Mouse (Mus musculus): ENCODE results near the gene Mospd3. TPM values are rescaled to one million over a fixed set of nuclear protein-coding genes. Genes with fewer than 3 reads are reported as not detected.
A peak's percentile ranks its signal among the peaks of the same experiment; 100 is the strongest.

Mospd3 gene
- polyA plus RNA-seq, 1 experiment from 2014 or later, result 16.4 TPM

- Histone ChIP-seq H3K9ac (no peak overlapping the region), H3K27me3 (replicated peaks) (peaks cover 62% of the 10 kb centered on the region), H3K36me3 (no peaks in the 10 kb centered on the region), H3K4me1 (peaks cover 7% of the 10 kb centered on the region; the same call in 1 of the 2 replicates), H3K27ac (replicated peaks) (no peak overlapping the region), H3K4me3 (peak overlapping the region; percentile 27; the same call in 1 of the 2 replicates), H3K9me3 (no peaks in the 10 kb centered on the region), H3K4me2 (peak overlapping the region; percentile 56)
- no peak for ATAC-seq (ENCODE audit: extremely low read depth, insufficient number of reproducible peaks, low FRiP score, low TSS enrichment)
- WGBS, result 27% methylated on average over 6 of the region's 6 CpGs
Measured at GRCm38 (mm10) chr5:137553000-137553399, 47.9 kb downstream of the Mospd3 start.

GRCm38 (mm10) chr5:137551119-137551518 lies 49.7 kb downstream of the Mospd3 start:
- no peaks in the 10 kb centered on the region for H3K9me3 ChIP-seq
- H3K27me3 ChIP-seq (replicated peaks), result peaks cover 60% of the 10 kb centered on the region
- H3K36me3 ChIP-seq, result no peaks in the 10 kb centered on the region
- H3K9ac ChIP-seq, result no peak overlapping the region
- ATAC-seq (ENCODE audit: extremely low read depth, insufficient number of reproducible peaks, low FRiP score, low TSS enrichment), result no peak
- 64% methylated on average over 5 of the region's 5 CpGs for WGBS
- no peak overlapping the region for H3K4me2 ChIP-seq
- H3K4me1 ChIP-seq, result peaks cover 7% of the 10 kb centered on the region; the same call in 1 of the 2 replicates
- no peak overlapping the region for H3K27ac ChIP-seq (replicated peaks)
- no peak overlapping the region for H3K4me3 ChIP-seq

- no peaks in the 10 kb centered on the region for H3K36me3 ChIP-seq
- no peak for ATAC-seq (ENCODE audit: extremely low read depth, insufficient number of reproducible peaks, low FRiP score, low TSS enrichment)
- H3K27me3 ChIP-seq (replicated peaks), result peaks cover 47% of the 10 kb centered on the region
- no peaks in the 10 kb centered on the region for H3K9me3 ChIP-seq
- H3K27ac ChIP-seq (replicated peaks), result no peak overlapping the region
- H3K9ac ChIP-seq, result no peak overlapping the region
- peaks cover 7% of the 10 kb centered on the region; the same call in 1 of the 2 replicates for H3K4me1 ChIP-seq
- no peak overlapping the region for H3K4me3 ChIP-seq
- H3K4me2 ChIP-seq, result no peak overlapping the region
- 69% methylated on average over 2 of the region's 2 CpGs for WGBS
Measured at GRCm38 (mm10) chr5:137549840-137550239, 51.0 kb downstream of the Mospd3 start.

Other genes starting within 250 kb of the Mospd3 start
- gene Zan, start 124.0 kb downstream of the Mospd3 start, polyA plus RNA-seq (2015; fragmentation: Nextera tagmentation; extraction: Ambion mirVana), result 0.04 and 0.08 TPM in 2 replicates
- 43.6 and 43.9 TPM in 2 replicates for gene Pop7, start 98.5 kb downstream of the Mospd3 start, polyA plus RNA-seq (2015; fragmentation: Nextera tagmentation; extraction: Ambion mirVana)
- 8.4 and 8.8 TPM in 2 replicates for gene Gigyf1, start 82.5 kb downstream of the Mospd3 start, polyA plus RNA-seq (2015; fragmentation: Nextera tagmentation; extraction: Ambion mirVana)
- gene Epo, start 67.8 kb downstream of the Mospd3 start, polyA plus RNA-seq (2015; fragmentation: Nextera tagmentation; extraction: Ambion mirVana), result not detected in 2 replicates
- 299 and 300 TPM in 2 replicates for gene Gnb2, start 67.5 kb downstream of the Mospd3 start, polyA plus RNA-seq (2015; fragmentation: Nextera tagmentation; extraction: Ambion mirVana)
- gene Actl6b, start 47.5 kb downstream of the Mospd3 start, polyA plus RNA-seq (2015; fragmentation: Nextera tagmentation; extraction: Ambion mirVana), result 0.27 and 0.35 TPM in 2 replicates
- 0.59 and 2.5 TPM in 2 replicates for gene Tfr2, start 31.2 kb downstream of the Mospd3 start, polyA plus RNA-seq (2015; fragmentation: Nextera tagmentation; extraction: Ambion mirVana)
- 113 and 114 TPM in 2 replicates for gene Pcolce, start 12.7 kb upstream of the Mospd3 start, polyA plus RNA-seq (2015; fragmentation: Nextera tagmentation; extraction: Ambion mirVana)
- gene Fbxo24, start 27.9 kb upstream of the Mospd3 start, polyA plus RNA-seq (2015; fragmentation: Nextera tagmentation; extraction: Ambion mirVana), result 0.12 and 0.23 TPM in 2 replicates
- 21.8 and 24.2 TPM in 2 replicates for gene Lrch4, start 28.1 kb upstream of the Mospd3 start, polyA plus RNA-seq (2015; fragmentation: Nextera tagmentation; extraction: Ambion mirVana)
- gene Gm20605, start 28.1 kb upstream of the Mospd3 start, polyA plus RNA-seq (2015; fragmentation: Nextera tagmentation; extraction: Ambion mirVana), result 5.5 TPM in 2 replicates
- gene Sap25, start 40.3 kb upstream of the Mospd3 start, polyA plus RNA-seq (2015; fragmentation: Nextera tagmentation; extraction: Ambion mirVana), result 3.9 and 4.1 TPM in 2 replicates
- gene Irs3, start 44.7 kb upstream of the Mospd3 start, polyA plus RNA-seq (2015; fragmentation: Nextera tagmentation; extraction: Ambion mirVana), result 0.14 TPM in 1 of 2 replicates, not detected in the other
- gene Agfg2, start 83.7 kb upstream of the Mospd3 start, polyA plus RNA-seq (2015; fragmentation: Nextera tagmentation; extraction: Ambion mirVana), result 19.7 and 20.7 TPM in 2 replicates
- gene Nyap1, start 140.5 kb upstream of the Mospd3 start, polyA plus RNA-seq (2015; fragmentation: Nextera tagmentation; extraction: Ambion mirVana), result 1.3 and 1.5 TPM in 2 replicates
- 128 and 131 TPM in 2 replicates for gene Tsc22d4, start 144.7 kb upstream of the Mospd3 start, polyA plus RNA-seq (2015; fragmentation: Nextera tagmentation; extraction: Ambion mirVana)
- gene Ppp1r35, start 177.8 kb upstream of the Mospd3 start, polyA plus RNA-seq (2015; fragmentation: Nextera tagmentation; extraction: Ambion mirVana), result 18.3 and 22.3 TPM in 2 replicates
- 6.2 and 8.5 TPM in 2 replicates for gene Mepce, start 186.6 kb upstream of the Mospd3 start, polyA plus RNA-seq (2015; fragmentation: Nextera tagmentation; extraction: Ambion mirVana)
- 7.6 and 7.7 TPM in 2 replicates for gene Zcwpw1, start 186.7 kb upstream of the Mospd3 start, polyA plus RNA-seq (2015; fragmentation: Nextera tagmentation; extraction: Ambion mirVana)
- gene Pilra, start 235.2 kb upstream of the Mospd3 start, polyA plus RNA-seq (2015; fragmentation: Nextera tagmentation; extraction: Ambion mirVana), result 2.1 and 4.2 TPM in 2 replicates